Mouse (Mus musculus) natural killer cell, adult 2 months (primary cell): ENCODE results near the gene Itgad.
A peak's percentile ranks its signal among the peaks of the same experiment; 100 is the strongest.

Source experiments
- DNase-seq, 2 experiments: peaks; one replicate each; pipeline ENCODE4 v3.0.0; 2022; ENCODE audit warnings: low spot score in 2 of 2

Gene Itgad

GRCm38 (mm10) chr7:128243921-128244320 lies 89.7 kb downstream of the Itgad start:
- no peak for DNase-seq

- no peak for DNase-seq
Observed at GRCm38 (mm10) chr7:128244410-128245025, 90.3 kb downstream of the Itgad start.

GRCm38 (mm10) chr7:128245547-128245946 lies 91.4 kb downstream of the Itgad start:
- DNase-seq, result no peak

- no peak for DNase-seq
Observed at GRCm38 (mm10) chr7:128246496-128247391, 92.6 kb downstream of the Itgad start, which contains the start of gene Tgfb1i1. TSS of gene Tgfb1i1 (plus strand) at chr7:128246812.

GRCm38 (mm10) chr7:128247443-128247842 lies 93.3 kb downstream of the Itgad start:
- DNase-seq, result peak; percentile 63 to 73

DNA sequence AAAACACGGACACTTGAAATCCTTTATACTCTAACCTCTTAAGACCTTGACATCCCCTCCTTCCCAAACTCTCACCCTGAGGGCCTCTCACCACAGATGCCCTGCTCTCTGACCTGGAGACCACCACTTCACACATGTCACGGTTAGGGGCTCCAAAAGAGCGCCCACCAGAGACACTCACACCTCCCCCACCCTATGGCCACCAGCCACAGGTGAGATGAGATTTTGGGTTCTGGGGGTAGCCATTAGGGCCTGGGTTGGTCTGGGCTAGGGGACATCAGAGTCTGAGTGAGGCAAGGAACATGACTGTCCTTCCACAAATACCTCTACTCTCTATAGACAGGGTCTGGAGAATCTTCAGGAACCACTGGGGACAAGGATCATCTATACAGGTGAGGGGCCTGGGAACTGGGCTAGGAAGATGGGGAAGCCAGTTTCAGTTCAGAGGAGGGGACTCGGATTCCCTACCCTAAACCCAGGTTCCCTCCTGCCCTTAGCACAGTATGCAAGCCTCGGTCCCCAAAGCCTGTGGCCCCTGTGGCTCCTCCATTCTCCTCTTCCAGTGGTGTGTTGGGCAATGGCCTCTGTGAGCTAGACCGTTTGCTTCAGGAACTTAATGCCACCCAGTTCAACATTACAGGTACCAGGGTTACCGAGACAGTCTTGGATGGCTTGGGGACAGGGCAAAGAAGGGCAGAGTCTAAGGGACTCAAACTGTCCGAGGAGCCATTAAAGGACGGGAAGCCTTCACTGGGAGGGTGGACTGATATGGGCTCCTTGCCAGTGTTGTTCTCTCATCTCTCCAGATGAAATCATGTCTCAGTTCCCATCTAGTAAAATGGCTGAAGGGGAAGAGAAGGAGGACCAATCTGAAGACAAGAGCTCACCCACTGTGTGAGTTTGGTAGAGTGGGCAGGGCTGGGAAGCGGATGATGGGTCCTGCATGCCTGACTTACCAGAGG lies 94.2 kb downstream of the Itgad start:
- no peak for DNase-seq

- no peak for DNase-seq
Observed at GRCm38 (mm10) chr7:128249998-128250397, 95.8 kb downstream of the Itgad start.

GRCm38 (mm10) chr7:128251946-128252345 lies 97.8 kb downstream of the Itgad start:
- DNase-seq, result no peak

GRCm38 (mm10) chr7:128252609-128253008 lies 98.4 kb downstream of the Itgad start:
- DNase-seq, result no peak

GRCm38 (mm10) chr7:128254978-128255377 lies 100.8 kb downstream of the Itgad start:
- no peak for DNase-seq

GRCm38 (mm10) chr7:128255757-128256156 lies 101.6 kb downstream of the Itgad start:
- DNase-seq, result no peak

DNA sequence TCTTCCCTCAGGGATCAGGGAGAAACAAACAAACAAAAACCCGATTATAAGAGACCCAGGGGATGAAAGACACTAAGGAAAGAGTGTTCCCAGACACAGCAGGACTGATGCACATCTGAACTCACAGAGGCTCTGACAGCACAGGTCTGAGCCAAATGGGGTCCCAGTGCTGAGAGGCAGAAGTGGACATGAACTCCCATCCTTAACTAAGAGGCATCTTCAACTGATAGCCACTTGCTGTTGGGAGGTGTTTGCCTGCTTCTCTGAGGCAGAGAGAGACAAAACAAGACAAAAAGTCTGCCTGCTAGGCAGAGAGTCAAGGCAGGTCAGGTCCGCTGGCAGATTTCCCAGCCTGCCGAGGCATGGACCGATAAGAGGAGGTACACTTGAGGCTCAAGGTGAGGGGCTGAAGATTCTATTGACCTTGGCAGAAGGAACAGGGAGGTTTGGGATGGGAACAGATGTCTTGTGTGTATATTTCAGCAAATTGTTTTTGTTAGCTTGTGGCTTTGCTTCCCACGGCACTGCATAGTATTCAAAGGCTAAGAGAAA lies 102.7 kb downstream of the Itgad start:
- no peak for DNase-seq

GRCm38 (mm10) chr7:128265411-128265810 lies 111.2 kb downstream of the Itgad start, which contains the start of gene Slc5a2:
TSS of gene Slc5a2 (plus strand) at chr7:128265657.
- DNase-seq, result no peak

GRCm38 (mm10) chr7:128266056-128266455 lies 111.9 kb downstream of the Itgad start:
- DNase-seq, result no peak

DNA sequence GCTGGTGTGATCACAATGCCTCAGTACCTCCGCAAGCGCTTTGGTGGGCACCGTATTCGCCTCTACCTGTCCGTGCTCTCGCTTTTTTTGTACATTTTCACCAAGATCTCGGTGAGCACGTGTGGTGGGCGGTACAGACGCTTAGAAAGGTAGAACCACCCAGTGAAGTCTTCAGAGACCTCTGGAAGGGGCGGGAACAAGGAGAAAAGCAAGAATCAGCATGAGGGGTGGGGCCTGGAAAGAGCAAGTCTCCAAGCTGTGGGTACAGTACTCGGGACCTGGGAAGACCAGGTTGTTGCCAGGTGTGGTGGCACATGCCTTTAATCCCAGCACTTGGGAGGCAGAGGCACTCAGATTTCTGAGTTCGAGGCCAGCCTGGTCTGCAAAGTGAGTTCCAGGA lies 113.2 kb downstream of the Itgad start:
- no peak for DNase-seq

DNA sequence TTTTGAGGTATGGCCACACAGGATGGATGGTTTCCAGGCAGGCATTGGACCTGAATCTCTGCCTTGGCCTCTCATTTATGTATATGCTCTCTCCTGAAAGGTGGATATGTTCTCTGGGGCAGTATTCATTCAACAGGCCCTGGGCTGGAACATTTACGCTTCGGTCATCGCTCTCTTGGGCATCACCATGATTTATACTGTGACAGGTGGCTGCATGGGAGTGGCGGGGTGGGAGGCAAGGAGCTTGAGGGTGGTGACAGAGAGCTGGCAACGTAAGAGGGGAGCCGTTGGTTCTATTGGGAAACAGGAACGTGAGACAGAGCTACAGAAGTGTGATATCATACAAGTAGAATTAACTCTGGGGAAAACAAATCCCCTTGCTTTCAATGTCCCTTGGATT lies 113.6 kb downstream of the Itgad start:
- no peak for DNase-seq

DNA sequence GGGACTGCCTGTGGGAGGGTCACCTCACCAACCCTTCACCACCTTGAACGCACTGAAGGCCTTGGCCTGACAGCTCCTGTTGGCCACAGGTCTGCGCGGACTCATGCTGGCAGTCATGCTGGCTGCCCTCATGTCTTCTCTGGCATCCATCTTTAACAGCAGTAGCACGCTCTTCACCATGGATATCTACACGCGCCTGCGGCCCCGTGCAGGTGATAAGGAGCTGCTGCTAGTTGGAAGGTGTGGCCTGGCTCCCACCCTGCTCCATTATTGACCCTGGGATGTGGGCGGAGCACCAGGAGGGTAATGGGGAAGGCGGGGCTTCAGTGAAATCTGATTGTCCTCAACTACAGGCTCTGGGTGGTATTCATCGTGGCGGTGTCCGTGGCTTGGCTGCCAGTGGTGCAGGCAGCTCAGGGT lies 116.3 kb downstream of the Itgad start:
- DNase-seq, result no peak

DNA sequence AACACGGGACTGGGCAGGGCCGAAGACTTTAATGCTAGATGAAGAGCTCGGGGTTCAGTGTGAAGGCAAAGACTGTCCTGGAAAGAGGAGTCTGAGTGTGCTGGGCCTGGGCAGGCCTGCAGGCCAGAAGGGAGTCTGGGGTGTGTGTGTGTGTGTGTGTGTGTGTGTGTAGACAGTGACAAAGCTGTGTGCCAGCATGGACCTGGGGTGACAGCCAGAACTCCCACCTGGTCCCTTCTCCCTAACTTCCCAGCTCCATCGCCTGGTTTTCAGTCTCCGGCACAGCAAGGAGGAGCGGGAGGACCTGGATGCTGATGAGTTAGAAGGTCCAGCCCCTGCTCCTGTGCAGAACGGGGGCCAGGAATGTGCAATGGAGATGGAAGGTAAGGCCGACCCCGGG lies 117.3 kb downstream of the Itgad start:
- no peak for DNase-seq
